Mouse (Mus musculus) heart, embryonic 12.5 days (tissue): ENCODE results near the gene Gm49387. TPM values are rescaled to one million over a fixed set of nuclear protein-coding genes. Genes with fewer than 3 reads are reported as not detected.
"Not testable (repeated sequence)": the region's sequence is repeated elsewhere in the genome, so short reads cannot be mapped to it uniquely, and the experiment has no call there.

Source experiments
- ATAC-seq: fragments of 200-750 bp; cut with Nextera tagmentation; 2 replicates; pipeline ENCODE4 v1.8.0; 2017; ENCODE audit warnings: moderate TSS enrichment, moderate library complexity; ENCODE audit not compliant: insufficient number of reproducible peaks, low FRiP score
- H3K27ac ChIP-seq: fragments of 300-500 bp; sonication (generic); 2 replicates; pipeline ENCODE4 v1.5.1; 2016; ENCODE audit warnings: mild to moderate bottlenecking, moderate library complexity; ENCODE audit not compliant: poor library complexity, severe bottlenecking
- H3K27me3 ChIP-seq: fragments of 300-500 bp; sonication (generic); replicated peaks from 2 replicates; pipeline ENCODE4 v1.6.1; 2016; ENCODE audit warnings: mild to moderate bottlenecking, moderate library complexity
- H3K36me3 ChIP-seq: fragments of 300-500 bp; sonication (generic); 2 replicates; pipeline ENCODE4 v1.6.1; 2016; ENCODE audit warnings: mild to moderate bottlenecking, moderate library complexity
- H3K4me1 ChIP-seq: fragments of 300-500 bp; sonication (generic); replicated peaks from 2 replicates; pipeline ENCODE4 v1.6.1; 2016; ENCODE audit warnings: mild to moderate bottlenecking
- H3K4me2 ChIP-seq: fragments of 300-500 bp; sonication (generic); 2 replicates; pipeline ENCODE4 v1.6.1; 2016; ENCODE audit warnings: mild to moderate bottlenecking, moderate library complexity
- H3K4me3 ChIP-seq: fragments of 300-500 bp; sonication (generic); 2 replicates; pipeline ENCODE4 v1.5.1; 2016; ENCODE audit warnings: mild to moderate bottlenecking
- H3K9ac ChIP-seq: fragments of 300-500 bp; sonication (generic); 2 replicates; pipeline ENCODE4 v1.6.1; 2016; ENCODE audit warnings: mild to moderate bottlenecking, moderate library complexity
- H3K9me3 ChIP-seq: fragments of 300-500 bp; sonication (generic); replicated peaks from 2 replicates; pipeline ENCODE4 v1.6.1; 2016; ENCODE audit warnings: mild to moderate bottlenecking, moderate library complexity
- WGBS: fragments of 180-500 bp; shearing (Covaris S2); methylation state at CpG from one replicate; pipeline ENCODE4 v1.1.7; 2016; 5-methylcytosine and 5-hydroxymethylcytosine counted together
- polyA plus RNA-seq: library from polyadenylated mRNA; unstranded; fragments of >200 nt; fragmentation: Nextera tagmentation; extraction: Ambion mirVana; gene quantifications from 2 replicates; pipeline ENCODE4 v1.2.1, GENCODE M21; 2016

Gm49387 gene
- polyA plus RNA-seq, 1 experiment from 2014 or later, result 0.10 TPM

- ATAC-seq, result no peak
These were observed 17.9 kb downstream of the Gm49387 start for GRCm38 (mm10) chr14:31622748-31623147.

DNA sequence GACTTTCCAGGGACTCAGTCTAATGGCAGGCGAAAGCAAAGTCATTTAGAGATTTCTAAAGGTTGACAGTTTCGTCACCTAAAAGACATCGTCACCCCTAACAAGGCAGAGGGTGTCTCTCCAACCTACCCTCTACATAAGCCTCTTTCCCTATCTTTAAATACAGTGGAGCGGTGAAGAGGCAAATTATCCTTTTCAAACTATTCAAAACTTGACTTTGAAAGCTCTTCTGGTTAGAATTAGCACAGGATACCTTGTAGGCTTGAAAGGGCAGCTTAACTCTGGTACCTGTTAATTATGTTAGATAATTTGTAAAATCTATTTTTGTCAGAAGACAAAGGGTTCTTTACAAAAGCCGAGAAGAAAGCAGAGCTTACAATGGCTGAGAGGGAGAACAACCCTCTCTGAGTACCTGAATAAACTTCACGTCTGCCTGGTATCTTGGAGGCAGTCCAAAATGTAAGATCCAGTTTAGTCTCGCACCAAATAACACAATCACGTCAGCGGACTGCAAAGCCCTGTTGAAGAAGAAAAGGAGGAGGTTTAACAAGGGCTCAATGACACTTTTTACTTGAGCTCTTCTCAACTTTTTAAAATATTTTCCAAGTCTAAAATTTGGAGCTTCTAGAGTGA is 20.0 kb downstream of the Gm49387 start:
- no peak overlapping the region for H3K27ac ChIP-seq
- no peak overlapping the region for H3K9ac ChIP-seq
- no peak for ATAC-seq
- H3K36me3 ChIP-seq, result peaks cover 3% of the 10 kb centered on the region; the same call in 1 of the 2 replicates
- no peaks in the 10 kb centered on the region; the same call in 1 of the 2 replicates for H3K4me1 ChIP-seq
- H3K9me3 ChIP-seq, result no peaks in the 10 kb centered on the region
- no peak overlapping the region for H3K4me2 ChIP-seq
- WGBS, result 73% methylated on average over 9 of the region's 9 CpGs
- H3K4me3 ChIP-seq, result no peak overlapping the region
- no peaks in the 10 kb centered on the region for H3K27me3 ChIP-seq

More at GRCm38 (mm10) chr14:31622748-31623147, 17.9 kb downstream of the Gm49387 start:
- Histone ChIP-seq H3K4me2 (no peak overlapping the region), H3K36me3 (peaks cover 2% of the 10 kb centered on the region; the same call in 1 of the 2 replicates), H3K9me3 (no peaks in the 10 kb centered on the region), H3K27ac (no peak overlapping the region), H3K9ac (no peak overlapping the region), H3K4me1 (no peaks in the 10 kb centered on the region; the same call in 1 of the 2 replicates), H3K27me3 (no peaks in the 10 kb centered on the region), H3K4me3 (no peak overlapping the region)
- WGBS, result 85% methylated on average over 12 of the region's 12 CpGs

DNA sequence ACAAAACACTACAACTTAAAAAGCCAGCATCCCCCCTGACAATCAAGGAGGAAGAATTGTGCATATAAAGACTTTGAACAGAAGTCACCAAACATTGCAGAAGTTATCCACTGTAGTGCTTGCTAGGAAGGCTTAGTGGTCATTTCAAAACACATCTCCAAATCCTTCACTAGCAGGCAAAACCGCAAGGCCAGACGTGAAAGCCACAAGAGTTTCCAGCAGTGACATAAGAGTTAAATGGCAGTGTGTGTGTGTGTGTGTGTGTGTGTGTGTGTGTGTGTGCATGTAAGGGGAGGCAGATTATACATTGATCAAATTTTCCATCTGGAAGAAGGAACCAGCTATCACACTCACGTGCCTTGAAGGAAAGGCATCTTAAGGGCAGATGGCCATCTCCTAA is 22.7 kb downstream of the Gm49387 start:
- H3K9ac ChIP-seq, result no peak overlapping the region
- H3K36me3 ChIP-seq, result peaks cover 5% of the 10 kb centered on the region
- 69% methylated on average over 3 of the region's 3 CpGs for WGBS
- H3K27ac ChIP-seq, result no peak overlapping the region
- no peak overlapping the region for H3K4me3 ChIP-seq
- no peak overlapping the region for H3K4me2 ChIP-seq
- H3K4me1 ChIP-seq, result no peaks in the 10 kb centered on the region; the same call in 1 of the 2 replicates
- no peaks in the 10 kb centered on the region for H3K9me3 ChIP-seq
- no peaks in the 10 kb centered on the region for H3K27me3 ChIP-seq
- ATAC-seq, result no peak

GRCm38 (mm10) chr14:31617204-31617603 is 23.5 kb downstream of the Gm49387 start:
- Histone ChIP-seq H3K4me1 (no peaks in the 10 kb centered on the region; the same call in 1 of the 2 replicates), H3K27ac (no peak overlapping the region), H3K36me3 (peaks cover 7% of the 10 kb centered on the region), H3K9ac (no peak overlapping the region), H3K4me2 (no peak overlapping the region), H3K27me3 (no peaks in the 10 kb centered on the region), H3K4me3 (no peak overlapping the region), H3K9me3 (no peaks in the 10 kb centered on the region)
- WGBS, result 79% methylated on average over 9 of the region's 9 CpGs
- ATAC-seq, result no peak

DNA sequence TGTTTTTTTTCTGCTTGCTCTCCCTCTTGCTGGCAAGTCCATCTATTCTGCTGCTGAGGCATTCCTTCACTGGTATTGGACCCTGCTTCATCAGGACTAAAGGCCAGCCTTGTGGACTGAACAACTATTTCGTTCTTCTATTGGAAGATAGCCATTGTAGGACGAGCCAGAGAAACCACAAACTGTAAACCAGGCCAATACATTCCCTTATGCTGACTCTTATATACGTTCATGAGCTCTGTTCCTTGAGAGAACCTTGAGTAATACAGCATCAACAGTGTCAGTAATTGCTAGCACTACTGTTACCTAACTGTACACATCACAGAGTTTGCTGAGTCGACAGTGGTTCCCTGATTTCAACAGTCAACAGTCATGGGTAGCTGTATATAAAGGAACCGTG is 27.0 kb downstream of the Gm49387 start:
- no peak overlapping the region for H3K27ac ChIP-seq
- WGBS, result 75% methylated on average over 5 of the region's 5 CpGs
- H3K4me2 ChIP-seq, result no peak overlapping the region
- ATAC-seq, result no peak
- no peaks in the 10 kb centered on the region for H3K9me3 ChIP-seq
- no peaks in the 10 kb centered on the region; the same call in 1 of the 2 replicates for H3K4me1 ChIP-seq
- peaks cover 5% of the 10 kb centered on the region for H3K36me3 ChIP-seq
- H3K27me3 ChIP-seq, result no peaks in the 10 kb centered on the region
- H3K9ac ChIP-seq, result no peak overlapping the region
- H3K4me3 ChIP-seq, result no peak overlapping the region

- H3K4me1 ChIP-seq, result no peaks in the 10 kb centered on the region
- no peak overlapping the region for H3K9ac ChIP-seq
- H3K4me2 ChIP-seq, result no peak overlapping the region
- no peaks in the 10 kb centered on the region for H3K9me3 ChIP-seq
- H3K36me3 ChIP-seq, result peaks cover 5% of the 10 kb centered on the region; the same call in 1 of the 2 replicates
- no peak for ATAC-seq
- WGBS, result 56% methylated on average over 4 of the region's 4 CpGs
- no peak overlapping the region for H3K4me3 ChIP-seq
- no peak overlapping the region for H3K27ac ChIP-seq
- no peaks in the 10 kb centered on the region for H3K27me3 ChIP-seq
These were observed 28.7 kb downstream of the Gm49387 start for GRCm38 (mm10) chr14:31611986-31612385.

- Histone ChIP-seq H3K27ac (no peak overlapping the region), H3K27me3 (no peaks in the 10 kb centered on the region), H3K9me3 (no peaks in the 10 kb centered on the region), H3K36me3 (no peaks in the 10 kb centered on the region), H3K4me1 (no peaks in the 10 kb centered on the region), H3K4me3 (no peak overlapping the region), H3K4me2 (no peak overlapping the region), H3K9ac (no peak overlapping the region)
- 45% methylated on average over 6 of the region's 6 CpGs for WGBS
- no peak for ATAC-seq
These were observed 35.2 kb downstream of the Gm49387 start for GRCm38 (mm10) chr14:31605514-31605913.

DNA sequence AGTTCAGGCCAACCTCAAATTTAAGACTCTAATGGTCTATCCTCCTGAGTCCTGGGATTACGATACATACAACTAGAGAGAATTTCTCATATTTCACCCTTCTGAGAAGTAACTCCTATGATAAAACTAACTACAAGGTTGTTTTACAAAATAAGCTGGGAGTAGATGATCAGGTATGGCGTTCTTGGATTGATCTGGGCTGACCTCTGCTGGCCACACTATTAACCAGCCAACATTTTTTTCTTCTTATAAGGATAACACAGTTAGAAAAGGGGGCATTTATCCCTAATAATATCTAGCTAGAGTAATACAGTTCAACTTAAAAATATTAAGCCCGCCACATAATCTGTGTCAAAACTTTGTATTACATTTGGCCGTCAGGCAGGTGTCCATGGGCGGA is 35.8 kb downstream of the Gm49387 start:
- Histone ChIP-seq H3K9me3 (no peaks in the 10 kb centered on the region), H3K36me3 (no peaks in the 10 kb centered on the region), H3K4me3 (no peak overlapping the region), H3K4me2 (no peak overlapping the region), H3K4me1 (no peaks in the 10 kb centered on the region), H3K27me3 (no peaks in the 10 kb centered on the region), H3K9ac (no peak overlapping the region), H3K27ac (no peak overlapping the region)
- ATAC-seq, result no peak
- WGBS, result 57% methylated on average over 5 of the region's 5 CpGs

- not testable (repeated sequence) for H3K9ac ChIP-seq, ATAC-seq, H3K36me3 ChIP-seq, H3K27ac ChIP-seq, H3K4me2 ChIP-seq, H3K4me3 ChIP-seq, H3K27me3 ChIP-seq, H3K4me1 ChIP-seq, H3K9me3 ChIP-seq
- 64% methylated on average over 6 of the region's 6 CpGs for WGBS
These were observed 38.1 kb downstream of the Gm49387 start for GRCm38 (mm10) chr14:31602616-31602979.

DNA sequence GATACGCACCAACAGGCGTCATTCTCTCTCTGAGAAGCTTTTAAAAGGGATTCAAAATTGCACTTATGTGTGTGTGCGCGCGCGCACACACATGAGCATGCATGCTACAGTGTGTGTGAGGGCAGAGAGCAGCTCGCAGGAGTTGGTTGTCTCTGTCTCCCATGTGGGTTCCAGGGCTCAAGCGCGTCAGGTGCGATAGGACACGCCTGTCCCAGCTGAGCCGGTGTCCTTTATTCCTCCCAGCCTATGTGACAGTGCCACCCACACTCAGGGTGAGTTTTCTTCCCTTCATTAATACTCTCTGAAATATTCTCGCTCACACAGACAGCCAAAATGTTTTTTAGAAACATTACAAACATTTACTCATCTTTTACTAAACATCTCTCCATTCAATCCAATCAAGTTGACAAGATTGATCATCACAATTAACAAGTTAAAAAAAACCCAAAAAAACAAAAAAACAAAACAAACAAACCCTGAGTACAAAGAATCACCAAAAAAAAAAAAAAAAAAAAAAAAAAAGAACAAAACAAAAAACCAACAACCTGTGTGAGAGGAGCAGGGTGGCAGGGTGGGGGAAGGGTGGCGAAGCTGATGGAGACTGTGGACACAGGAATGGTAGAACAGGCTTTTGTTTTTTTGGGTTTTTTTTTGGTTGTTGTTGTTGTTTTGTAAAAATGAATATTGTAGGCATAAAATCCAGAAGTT is 38.6 kb downstream of the Gm49387 start:
- Histone ChIP-seq H3K36me3 (no peaks in the 10 kb centered on the region), H3K4me2 (no peak overlapping the region), H3K27me3 (no peaks in the 10 kb centered on the region), H3K4me1 (no peaks in the 10 kb centered on the region), H3K4me3 (no peak overlapping the region), H3K27ac (no peak overlapping the region), H3K9me3 (no peaks in the 10 kb centered on the region), H3K9ac (no peak overlapping the region)
- no peak for ATAC-seq
- 90% methylated on average over 14 of the region's 14 CpGs for WGBS

GRCm38 (mm10) chr14:31597446-31597845 is 43.2 kb downstream of the Gm49387 start:
- Histone ChIP-seq H3K9me3 (0 out of 2 replicates have a peak, but pooled peaks cover 3% of the 10 kb centered on the region), H3K4me3 (no peak overlapping the region), H3K4me1 (no peaks in the 10 kb centered on the region), H3K36me3 (no peaks in the 10 kb centered on the region), H3K27me3 (no peaks in the 10 kb centered on the region), H3K9ac (no peak overlapping the region), H3K27ac (no peak overlapping the region), H3K4me2 (no peak overlapping the region)
- ATAC-seq, result no peak
- 88% methylated on average over 4 of the region's 4 CpGs for WGBS
